Comparison of ENCODE assay signal across 10 mouse cellular contexts in genomic region chr15:9074671-9075070, GRCm38 (mm10). TPM values are rescaled to one million over a fixed set of nuclear protein-coding genes. Genes with fewer than 3 reads are reported as not detected.
DNase-seq lines count a peak whose midpoint lies in the region; ATAC-seq and TF ChIP-seq lines count a peak whose summit lies in the region.
"Had no signal": no experiment of that assay in that cellular context is flagged by ENCODE, and none has a peak within 500 bp of the region (broad histone marks: within the 10 kb centered on the region; RNA-seq: fewer than 3 reads in every experiment).

No protein-coding gene starts in this region.

- TF ChIP-seq CTCF in MEL (IDR thresholded peaks at IDR 0.05 in 2 of 3, conservative IDR thresholded peaks at IDR 0.05 in 1 of 3; ENCODE audit: control insufficient read depth in 1 of 3, insufficient read depth in 1 of 3, low read depth in 2 of 3, low read length in 3 of 3, poor library complexity in 1 of 3, severe bottlenecking in 1 of 3): no peak
- TF ChIP-seq CTCF in liver, adult 2 months (IDR thresholded peaks at IDR 0.05; ENCODE audit: low read depth, low read length): no peak
- no peak for TF ChIP-seq CTCF in midbrain, postnatal 0 days (IDR thresholded peaks at IDR 0.05)

- H3K9ac ChIP-seq in MEL (ENCODE audit: control insufficient read depth, low read depth, low read length, poor library complexity, severe bottlenecking): peak overlapping the region; percentile 70
- peak overlapping the region; percentile 60 for H3K9ac ChIP-seq in heart, embryonic 14.5 days (ENCODE audit: low read length)
- 0 out of 2 replicates have a peak overlapping the region, but pooled peaks have one; percentile 10 for H3K9ac ChIP-seq in liver, adult 2 months (ENCODE audit: low read depth, low read length)
- no peak overlapping the region for H3K9ac ChIP-seq in midbrain, postnatal 0 days (replicated peaks; ENCODE audit: low read length, poor library complexity, severe bottlenecking)

- 4% methylated on average over 4 of the region's 4 CpGs for WGBS in heart, embryonic 14.5 days
- 9% methylated on average over 4 of the region's 4 CpGs for WGBS in liver, adult 2 months
- 25% methylated on average over 4 of the region's 4 CpGs for WGBS in midbrain, postnatal 0 days

- peaks cover 31 to 40% of the 10 kb centered on the region in 2 experiments for H3K4me1 ChIP-seq in MEL (ENCODE audit: control insufficient read depth in 1 of 2, insufficient read depth in 2 of 2, low read length in 2 of 2)
- peaks cover 37 to 68% of the 10 kb centered on the region in 2 experiments for H3K4me1 ChIP-seq in heart, embryonic 14.5 days (ENCODE audit: control insufficient read depth in 2 of 2, insufficient read depth in 2 of 2, low read length in 2 of 2)
- peaks cover 31% of the 10 kb centered on the region for H3K4me1 ChIP-seq in liver, adult 2 months (ENCODE audit: control insufficient read depth, insufficient read depth, low read length)
- H3K4me1 ChIP-seq in midbrain, postnatal 0 days (ENCODE audit: insufficient read depth, low read length): no peaks in the 10 kb centered on the region

- TF ChIP-seq RAD21 in MEL (IDR thresholded peaks at IDR 0.05; ENCODE audit: low read depth, low read length): no peak

- peak overlapping the region; percentile 71 for H3K4me2 ChIP-seq in heart, embryonic 14.5 days (ENCODE audit: low read length)
- H3K4me2 ChIP-seq in midbrain, postnatal 0 days (ENCODE audit: low read depth, low read length, poor library complexity, severe bottlenecking): no peak overlapping the region

- peak; percentile 97 to 98; a peak in 3 of 4 replicates for TF ChIP-seq EP300 in MEL (IDR thresholded peaks at IDR 0.05; ENCODE audit: low read depth in 1 of 2, low read length in 2 of 2)

- TF ChIP-seq POLR2A in MEL (IDR thresholded peaks at IDR 0.05; ENCODE audit: control insufficient read depth in 1 of 2, insufficient read depth in 1 of 2, low read depth in 1 of 2, low read length in 2 of 2, poor library complexity in 1 of 2): peak in 1 of 2 experiments; percentile 54; a peak in 1 of 4 replicates
- no peak for TF ChIP-seq POLR2A in liver, adult 2 months (IDR thresholded peaks at IDR 0.05; ENCODE audit: extremely low read depth, insufficient read depth, low read length)

- H3K27me3 ChIP-seq in MEL (ENCODE audit: control insufficient read depth in 1 of 2, insufficient read depth in 2 of 2, low read length in 2 of 2): no peaks in the 10 kb centered on the region
- no peaks in the 10 kb centered on the region for H3K27me3 ChIP-seq in heart, embryonic 14.5 days (ENCODE audit: control insufficient read depth, insufficient read depth, low read length)
- H3K27me3 ChIP-seq in liver, adult 2 months (ENCODE audit: control insufficient read depth, insufficient read depth, low read length): no peaks in the 10 kb centered on the region
- H3K27me3 ChIP-seq in midbrain, postnatal 0 days (ENCODE audit: insufficient read depth, low read length): no peaks in the 10 kb centered on the region

- H3K36me3 ChIP-seq in MEL (ENCODE audit: control insufficient read depth in 1 of 2, insufficient read depth in 2 of 2, low read length in 2 of 2): peaks cover 2 to 52% of the 10 kb centered on the region in 2 experiments
- H3K36me3 ChIP-seq in heart, embryonic 14.5 days (ENCODE audit: control insufficient read depth, insufficient read depth, low read length): no peaks in the 10 kb centered on the region
- H3K36me3 ChIP-seq in liver, adult 2 months (ENCODE audit: control insufficient read depth, insufficient read depth, low read length): no peaks in the 10 kb centered on the region; the same call in 1 of the 2 replicates
- H3K36me3 ChIP-seq in midbrain, postnatal 0 days (ENCODE audit: insufficient read depth, low read length): no peaks in the 10 kb centered on the region

- peaks cover 72% of the 10 kb centered on the region for H3K79me2 ChIP-seq in MEL (ENCODE audit: control insufficient read depth, insufficient read depth, low read length, poor library complexity)
- H3K79me2 ChIP-seq in liver, adult 2 months (ENCODE audit: control insufficient read depth, insufficient read depth, low read length): peaks cover 36% of the 10 kb centered on the region; the same call in 1 of the 2 replicates

- DNase-seq in 416B (ENCODE audit: low read depth) (peak; percentile 79), MEL (ENCODE audit: low read depth, low spot score) (peak; percentile 98)
- peak; percentile 73 for DNase-seq in liver, adult 2 months (ENCODE audit: extremely low read depth, low read depth, low spot score)
- no peak for DNase-seq in midbrain, postnatal 0 days (ENCODE audit: low spot score)
- DNase-seq in left cerebral cortex, postnatal 25 days (ENCODE audit: low spot score in 2 of 2): no peak
- no peak for DNase-seq in T-cell, adult 2 months (ENCODE audit: low spot score)
- DNase-seq in cerebellum, adult 11-12 months: no peak
- DNase-seq: cerebellum, adult 8-10 months; left cerebral cortex, postnatal 4 days had no signal

- ATAC-seq in heart, embryonic 14.5 days (ENCODE audit: insufficient number of reproducible peaks, insufficient read depth, low FRiP score, low read depth): no peak
- no peak for ATAC-seq in midbrain, postnatal 0 days (ENCODE audit: low FRiP score)

- H3K27ac ChIP-seq in MEL (ENCODE audit: control insufficient read depth, low read depth, low read length): peak overlapping the region; percentile 100
- H3K27ac ChIP-seq in heart, embryonic 14.5 days (replicated peaks in 1 of 2; ENCODE audit: control insufficient read depth in 1 of 2, insufficient read depth in 1 of 2, low read depth in 2 of 2, low read length in 2 of 2): peak overlapping the region; percentile 80 to 81
- H3K27ac ChIP-seq in liver, adult 2 months (replicated peaks; ENCODE audit: insufficient read depth, low read depth, low read length): peak overlapping the region; percentile 59
- H3K27ac ChIP-seq in midbrain, postnatal 0 days (ENCODE audit: low read depth, low read length): no peak overlapping the region

- intact Hi-C loops in left cerebral cortex, postnatal 25 days (cut with DNase I): no loop called here

- H3K4me3 ChIP-seq in MEL (ENCODE audit: control insufficient read depth in 1 of 2, insufficient read depth in 1 of 2, low read depth in 2 of 2, low read length in 2 of 2): peak overlapping the region; percentile 12 to 95; a peak in 2 of 4 replicates
- peak overlapping the region in 1 of 2 experiments; percentile 12; a peak in 1 of 4 replicates for H3K4me3 ChIP-seq in heart, embryonic 14.5 days (ENCODE audit: control insufficient read depth in 1 of 2, insufficient read depth in 1 of 2, low read depth in 1 of 2, low read length in 2 of 2)
- no peak overlapping the region for H3K4me3 ChIP-seq in liver, adult 2 months (ENCODE audit: insufficient read depth, low read depth, low read length)
- H3K4me3 ChIP-seq in midbrain, postnatal 0 days (ENCODE audit: low read depth, low read length): no peak overlapping the region

- no peaks in the 10 kb centered on the region for H3K9me3 ChIP-seq in MEL (replicated peaks; ENCODE audit: insufficient read depth, low read length)
- no peaks in the 10 kb centered on the region for H3K9me3 ChIP-seq in heart, embryonic 14.5 days (ENCODE audit: control insufficient read depth, low read length)
- no peaks in the 10 kb centered on the region for H3K9me3 ChIP-seq in midbrain, postnatal 0 days (ENCODE audit: low read length)

TF ChIP-seq in MEL, 35 proteins besides CTCF, POLR2A, EP300 and RAD21 (continues in another document):
- TF ChIP-seq RCOR1 (IDR thresholded peaks at IDR 0.05; ENCODE audit: low read depth, low read length): peak; percentile 94
- no peak for TF ChIP-seq USF1 (IDR thresholded peaks at IDR 0.05; ENCODE audit: low read depth, low read length)
- TF ChIP-seq NELFE (IDR thresholded peaks at IDR 0.05; ENCODE audit: low read depth, low read length): no peak
- peak; percentile 49; the same call in 1 of the 2 replicates for TF ChIP-seq TBP (IDR thresholded peaks at IDR 0.05; ENCODE audit: low read depth, low read length)
- peak; percentile 46 for TF ChIP-seq MAX (IDR thresholded peaks at IDR 0.05; ENCODE audit: low read length)
- peak; percentile 73 for TF ChIP-seq MYC (IDR thresholded peaks at IDR 0.05; ENCODE audit: low read depth, low read length)
- no peak for TF ChIP-seq ZNF384 (IDR thresholded peaks at IDR 0.05; ENCODE audit: low read depth, low read length)
- no peak for TF ChIP-seq HCFC1 (IDR thresholded peaks at IDR 0.05; ENCODE audit: low read depth, low read length)
- TF ChIP-seq ZC3H11A (IDR thresholded peaks at IDR 0.05; ENCODE audit: low read depth, low read length): no peak
- no peak for TF ChIP-seq E2F4 (IDR thresholded peaks at IDR 0.05; ENCODE audit: borderline replicate concordance, low read depth, low read length)
- TF ChIP-seq TCF12 (IDR thresholded peaks at IDR 0.05; ENCODE audit: low read depth, low read length): peak; percentile 98
- no peak for TF ChIP-seq ZKSCAN1 (IDR thresholded peaks at IDR 0.05; ENCODE audit: low read depth, low read length)
- TF ChIP-seq MAZ (IDR thresholded peaks at IDR 0.05; ENCODE audit: low read depth, low read length): no peak; the same call in none of the 2 replicates
- TF ChIP-seq CHD2 (IDR thresholded peaks at IDR 0.05; ENCODE audit: low read length): peak; percentile 80
- no peak for TF ChIP-seq KAT2A (conservative IDR thresholded peaks at IDR 0.05; ENCODE audit: low read depth, low read length)
- peak; percentile 85; the same call in 1 of the 2 replicates for TF ChIP-seq SIN3A (IDR thresholded peaks at IDR 0.05; ENCODE audit: low read length)
- peak; percentile 55; the same call in 1 of the 2 replicates for TF ChIP-seq JUND (IDR thresholded peaks at IDR 0.05; ENCODE audit: low read depth, low read length)
- peak; percentile 4 for TF ChIP-seq MAFK (IDR thresholded peaks at IDR 0.05; ENCODE audit: borderline replicate concordance, low read depth, low read length)
- TF ChIP-seq MXI1 (IDR thresholded peaks at IDR 0.05; ENCODE audit: low read depth, low read length): no peak
- no peak; the same call in 1 of the 2 replicates for TF ChIP-seq MEF2A (IDR thresholded peaks at IDR 0.05; ENCODE audit: extremely low read depth, insufficient replicate concordance, low read depth, low read length, poor library complexity, severe bottlenecking)
- peak; percentile 84 for TF ChIP-seq BHLHE40 (IDR thresholded peaks at IDR 0.05; ENCODE audit: borderline replicate concordance, low read depth, low read length)

RNA-seq across cellular contexts. Expression of gene Nadk2, which starts 3.6 kb away (rescaled TPM):
- 168 and 221 TPM in 2 replicates for total RNA-seq in MEL (2012; rRNA removed)
- 100 to 1,000 TPM; 361 to 659 TPM for polyA plus RNA-seq in MEL (2012; ENCODE audit: insufficient read depth in 1 of 2, insufficient read length in 2 of 2, low read depth in 1 of 2, low replicate concordance in 2 of 2, missing spikeins in 1 of 2)
- polyA plus RNA-seq in heart, embryonic 14.5 days (2014; fragmentation: Nextera tagmentation; extraction: Ambion mirVana): 60.8 and 61.2 TPM in 2 replicates
- total RNA-seq in liver, adult 2 months (2014; rRNA removed): 162 and 163 TPM in 2 replicates
- 71.8 and 91.9 TPM in 2 replicates for polyA plus RNA-seq in liver, adult 2 months (2012; rRNA removed)
- total RNA-seq in midbrain, postnatal 0 days (2014; rRNA removed): 33.7 and 34.3 TPM in 2 replicates
- polyA plus RNA-seq in midbrain, postnatal 0 days (2015; fragmentation: Nextera tagmentation; extraction: Ambion mirVana): 28.9 and 29.9 TPM in 2 replicates
- total RNA-seq in left cerebral cortex, postnatal 25 days (2021): 10 to 100 TPM; 44.7 TPM

Comparison
In these comparisons a context has a peak if more than half of its experiments do, and no peak if none do; other contexts are left out.
1. DNase-seq: peak in 416B (single experiment), MEL (single experiment) and liver, adult 2 months (single experiment); none in midbrain, postnatal 0 days (single experiment), left cerebral cortex, postnatal 25 days (0 of 2), T-cell, adult 2 months (single experiment) and cerebellum, adult 11-12 months (single experiment).
2. H3K4me3 ChIP-seq: peak in MEL (2 of 2); none in liver, adult 2 months (single experiment) and midbrain, postnatal 0 days (single experiment).